9 mouse cellular contexts compared by ENCODE assay signal in the genomic region with DNA sequence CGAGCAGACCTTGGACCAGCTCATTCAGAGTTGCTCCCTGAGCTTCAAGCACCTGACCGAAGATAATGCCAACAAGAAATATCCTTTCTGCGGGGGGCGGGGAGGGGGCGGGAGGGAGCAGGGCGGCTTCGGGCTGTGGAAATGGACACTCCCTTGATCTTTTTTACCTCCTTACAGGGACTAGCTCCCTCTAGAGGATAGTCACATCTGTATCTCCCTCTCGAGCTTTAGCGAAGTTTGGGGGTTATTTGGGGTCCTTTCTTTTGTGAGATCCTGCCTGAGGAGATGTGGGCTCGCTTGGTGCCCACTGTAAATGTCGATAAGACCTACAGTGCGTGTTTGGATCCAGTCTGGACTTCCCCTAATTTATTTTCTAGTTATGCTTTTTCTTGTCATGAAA. TPM values are rescaled to one million over a fixed set of nuclear protein-coding genes. Genes with fewer than 3 reads are reported as not detected.
DNase-seq lines count a peak whose midpoint lies in the region; ATAC-seq and TF ChIP-seq lines count a peak whose summit lies in the region.
"Had no signal": no experiment of that assay in that cellular context is flagged by ENCODE, and none has a peak within 500 bp of the region (broad histone marks: within the 10 kb centered on the region; RNA-seq: fewer than 3 reads in every experiment).

No protein-coding gene starts in this region.

- no peak overlapping the region for H3K27ac ChIP-seq in cerebellum, adult 2 months (ENCODE audit: insufficient read depth, low read length)
- no peak overlapping the region for H3K27ac ChIP-seq in left cerebral cortex, adult 2 months
- H3K27ac ChIP-seq in hindbrain, embryonic 13.5 days, result no peak overlapping the region
- H3K27ac ChIP-seq in midbrain, embryonic 15.5 days, result no peak overlapping the region

- WGBS in cerebellum, adult 2 months, result 34% methylated on average over 12 of the region's 12 CpGs
- WGBS in hindbrain, embryonic 13.5 days, result 27% methylated on average over 12 of the region's 12 CpGs
- WGBS in midbrain, embryonic 15.5 days, result 35% methylated on average over 11 of the region's 12 CpGs

- intact Hi-C loops in left cerebral cortex, adult 2 months (cut with DNase I), result no loop called here
- intact Hi-C loops in left cerebral cortex, postnatal 36 days (cut with DNase I), result no loop called here

- H3K27me3 ChIP-seq in cerebellum, adult 2 months (ENCODE audit: control insufficient read depth, insufficient read depth, low read length), result no peaks in the 10 kb centered on the region
- H3K27me3 ChIP-seq in hindbrain, embryonic 13.5 days, result no peaks in the 10 kb centered on the region
- H3K27me3 ChIP-seq in midbrain, embryonic 15.5 days (replicated peaks), result no peaks in the 10 kb centered on the region

- no peak for DNase-seq in cerebellum, adult 2 months
- no peak for DNase-seq in cerebellum, postnatal 10 days
- no peak for DNase-seq in left cerebral cortex, adult 2 months (ENCODE audit: extremely low spot score in 1 of 2, low spot score in 2 of 2)
- DNase-seq in left cerebral cortex, postnatal 36 days (ENCODE audit: low spot score in 2 of 2), result no peak
- DNase-seq in gastrocnemius, postnatal 10 days, result no peak
- no peak for DNase-seq in frontal cortex, postnatal 36 days (ENCODE audit: low spot score in 2 of 2)

- peaks cover 2% of the 10 kb centered on the region; the same call in 1 of the 2 replicates for H3K36me3 ChIP-seq in hindbrain, embryonic 13.5 days
- no peaks in the 10 kb centered on the region for H3K36me3 ChIP-seq in midbrain, embryonic 15.5 days (replicated peaks)

- no peak for ATAC-seq in hindbrain, embryonic 13.5 days (ENCODE audit: low FRiP score)
- no peak for ATAC-seq in midbrain, embryonic 15.5 days (replicated peaks)

- H3K4me2 ChIP-seq in hindbrain, embryonic 13.5 days, result peak overlapping the region; percentile 57
- peak overlapping the region; percentile 52; the same call in 1 of the 2 replicates for H3K4me2 ChIP-seq in midbrain, embryonic 15.5 days

- H3K9ac ChIP-seq in hindbrain, embryonic 13.5 days, result no peak overlapping the region
- no peak overlapping the region for H3K9ac ChIP-seq in midbrain, embryonic 15.5 days

- H3K9me3 ChIP-seq in hindbrain, embryonic 13.5 days, result no peaks in the 10 kb centered on the region
- no peaks in the 10 kb centered on the region for H3K9me3 ChIP-seq in midbrain, embryonic 15.5 days

- no peak for TF ChIP-seq CTCF in cerebellum, adult 2 months (IDR thresholded peaks at IDR 0.05; ENCODE audit: borderline replicate concordance, insufficient read depth, low read depth, low read length)
- peak; percentile 44 for TF ChIP-seq CTCF in left cerebral cortex, adult 2 months (IDR thresholded peaks at IDR 0.05)

- peak overlapping the region; percentile 10 for H3K4me3 ChIP-seq in cerebellum, adult 2 months (replicated peaks; ENCODE audit: insufficient read depth, low read depth, low read length)
- no peak overlapping the region for H3K4me3 ChIP-seq in left cerebral cortex, adult 2 months
- 0 out of 2 replicates have a peak overlapping the region, but pooled peaks have one; percentile 34 for H3K4me3 ChIP-seq in hindbrain, embryonic 13.5 days
- no peak overlapping the region for H3K4me3 ChIP-seq in midbrain, embryonic 15.5 days

- 0 out of 2 replicates have a peak, but pooled peaks cover 3% of the 10 kb centered on the region for H3K4me1 ChIP-seq in cerebellum, adult 2 months (ENCODE audit: control insufficient read depth, insufficient read depth, low read length)
- peaks cover 33% of the 10 kb centered on the region for H3K4me1 ChIP-seq in hindbrain, embryonic 13.5 days (replicated peaks)
- H3K4me1 ChIP-seq in midbrain, embryonic 15.5 days, result peaks cover 16% of the 10 kb centered on the region

- TF ChIP-seq POLR2A in cerebellum, adult 2 months (IDR thresholded peaks at IDR 0.05; ENCODE audit: borderline replicate concordance, insufficient read depth, low read length), result no peak

RNA-seq across cellular contexts. Expression of a gene that starts 9.2 kb away (rescaled TPM):
- 0.27 and 0.74 TPM in 2 replicates for polyA plus RNA-seq in cerebellum, adult 2 months (2012; rRNA removed)
- 1 to 10 TPM in 1 of 2 experiments, under 1 TPM in 1; 0.36 to 1.3 TPM for total RNA-seq in left cerebral cortex, adult 2 months (2021)
- total RNA-seq in left cerebral cortex, postnatal 36 days (2021), result under 1 TPM; 0.61 to 0.72 TPM
- 2.7 and 3.2 TPM in 2 replicates for polyA plus RNA-seq in hindbrain, embryonic 13.5 days (2015; fragmentation: Nextera tagmentation; extraction: Ambion mirVana)
- polyA plus RNA-seq in midbrain, embryonic 15.5 days (2015; fragmentation: Nextera tagmentation; extraction: Ambion mirVana), result 2.2 and 2.3 TPM in 2 replicates
- 10 to 100 TPM in 1 of 2 experiments, 1 to 10 TPM in 1; 6.9 to 11.0 TPM for total RNA-seq in gastrocnemius, postnatal 10 days (2021)

RNA-seq across cellular contexts. Expression of a gene that starts 24.8 kb away (rescaled TPM):
- polyA plus RNA-seq in cerebellum, adult 2 months (2012; rRNA removed), result 5.5 and 6.3 TPM in 2 replicates
- 1 to 10 TPM; 2.2 to 2.4 TPM for total RNA-seq in left cerebral cortex, adult 2 months (2021)
- total RNA-seq in left cerebral cortex, postnatal 36 days (2021), result 1 to 10 TPM; 2.2 to 2.5 TPM
- polyA plus RNA-seq in hindbrain, embryonic 13.5 days (2015; fragmentation: Nextera tagmentation; extraction: Ambion mirVana), result 5.8 and 6.3 TPM in 2 replicates
- polyA plus RNA-seq in midbrain, embryonic 15.5 days (2015; fragmentation: Nextera tagmentation; extraction: Ambion mirVana), result 5.1 and 5.2 TPM in 2 replicates
- 10 to 100 TPM in 1 of 2 experiments, 1 to 10 TPM in 1; 7.2 to 10.1 TPM for total RNA-seq in gastrocnemius, postnatal 10 days (2021)
- total RNA-seq: megakaryocyte progenitor cell, adult 5-6 weeks had no signal

RNA-seq across cellular contexts. Expression of a gene that starts 38.1 kb away (rescaled TPM):
- 53.6 and 55.1 TPM in 2 replicates for polyA plus RNA-seq in cerebellum, adult 2 months (2012; rRNA removed)
- 10 to 100 TPM; 26.8 to 36.1 TPM for total RNA-seq in left cerebral cortex, adult 2 months (2021)
- 10 to 100 TPM; 35.3 to 40.7 TPM for total RNA-seq in left cerebral cortex, postnatal 36 days (2021)
- 234 and 269 TPM in 2 replicates for polyA plus RNA-seq in hindbrain, embryonic 13.5 days (2015; fragmentation: Nextera tagmentation; extraction: Ambion mirVana)
- 127 and 151 TPM in 2 replicates for polyA plus RNA-seq in midbrain, embryonic 15.5 days (2015; fragmentation: Nextera tagmentation; extraction: Ambion mirVana)
- 10 to 100 TPM; 33.3 to 48.8 TPM for total RNA-seq in gastrocnemius, postnatal 10 days (2021)

Comparison
In these comparisons a context has a peak if more than half of its experiments do, and no peak if none do; other contexts are left out.
1. H3K4me3 ChIP-seq: peak in cerebellum, adult 2 months (single experiment) and hindbrain, embryonic 13.5 days (single experiment); none in left cerebral cortex, adult 2 months (single experiment) and midbrain, embryonic 15.5 days (single experiment).